Mouse (Mus musculus): ENCODE results near the gene Agrp. TPM values are rescaled to one million over a fixed set of nuclear protein-coding genes. Genes with fewer than 3 reads are reported as not detected.
A peak's percentile ranks its signal among the peaks of the same experiment; 100 is the strongest.

The Agrp gene
- 0.93 and 1.0 TPM in 2 replicates for total RNA-seq (2021)
- long read RNA-seq, experiment 1, partial matches to known transcripts, result 0 of 1 reads
- long read RNA-seq, experiment 1, other reads (novel, unspliced or antisense), result 1 of 1 reads
- long read RNA-seq, experiment 2, partial matches to known transcripts, result 1 of 2 reads
- long read RNA-seq, experiment 2, other reads (novel, unspliced or antisense), result 1 of 2 reads

DNA sequence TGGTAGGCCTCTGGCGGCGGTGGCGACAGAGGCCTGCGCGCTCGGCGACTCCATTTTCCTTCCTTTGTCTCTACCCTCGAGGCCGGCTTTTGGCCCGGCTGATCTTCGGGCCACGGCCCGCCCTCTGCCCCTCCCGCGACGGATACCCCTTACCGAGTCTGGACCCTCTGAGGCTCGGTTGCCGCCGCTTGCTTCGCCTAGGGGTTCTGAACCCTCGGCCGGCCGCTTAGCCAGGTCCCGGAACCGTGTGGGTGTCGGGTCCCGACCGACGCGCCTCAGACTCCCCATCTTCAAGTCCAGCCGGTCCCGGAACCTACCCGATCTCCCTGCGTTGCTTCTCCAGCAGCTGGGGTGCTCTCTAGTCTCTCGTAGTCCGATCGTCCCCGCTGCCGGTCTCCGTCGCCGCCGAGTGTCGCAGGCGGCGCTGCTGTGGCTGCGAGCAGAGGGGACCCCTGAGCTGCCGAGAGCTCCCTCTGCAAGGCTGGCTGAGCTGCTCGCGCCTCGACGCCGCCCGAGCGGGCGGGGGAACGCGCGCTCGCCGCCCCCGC is at the start of gene Agrp:
Agrp (minus strand) TSS at position 431 of the 548 bp plus-strand sequence.
- DNase-seq, result peak; percentile 67

DNA sequence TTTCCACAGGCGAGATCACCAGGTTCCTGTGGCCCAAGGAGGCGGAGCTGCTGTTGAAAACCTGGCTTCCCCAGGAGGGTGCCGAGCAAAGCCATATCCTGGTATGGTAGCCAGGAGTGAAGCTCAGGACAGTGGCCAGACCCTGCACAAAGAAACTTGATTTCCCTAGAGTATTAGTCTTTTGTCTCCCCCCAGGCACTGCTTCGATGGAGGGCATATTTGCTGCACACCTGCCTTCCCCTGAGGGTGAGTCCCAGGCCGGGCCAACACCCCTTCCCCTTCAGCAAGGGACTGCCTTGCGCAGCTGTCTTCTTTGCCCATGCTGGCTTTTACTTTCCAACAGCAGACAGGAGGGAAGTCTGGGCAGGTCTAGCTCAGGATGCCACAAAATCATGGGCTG is 49.4 kb upstream of the Agrp start:
- DNase-seq, result no peak

DNA sequence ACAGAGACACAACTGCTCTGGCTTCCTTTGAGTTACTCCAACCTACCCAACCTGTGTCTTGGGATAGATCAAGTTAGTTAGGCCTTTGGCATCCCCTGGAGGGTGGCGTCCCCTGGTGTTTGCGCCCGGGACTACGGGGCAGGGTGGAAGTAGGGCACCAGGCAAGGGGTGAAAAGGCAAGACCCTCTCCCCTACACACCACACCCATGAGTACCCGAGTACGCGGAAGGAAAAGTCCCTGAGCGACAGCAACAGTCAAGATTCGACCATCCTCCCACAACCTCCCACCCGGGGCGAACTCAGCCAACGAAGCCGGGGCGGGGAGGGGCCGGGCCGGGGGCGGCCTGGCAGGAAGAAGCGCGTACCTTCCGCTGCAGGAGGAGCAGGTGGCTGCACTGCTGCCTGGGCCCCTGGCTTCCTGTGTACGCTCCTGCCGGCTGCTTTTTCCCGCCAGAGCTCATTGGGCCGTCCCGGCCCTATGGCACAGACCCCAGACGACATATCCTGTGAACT is 48.7 kb upstream of the Agrp start, which contains the start of gene Carmil2:
Carmil2 (plus strand) TSS at position 479 of the 513 bp plus-strand sequence.
- DNase-seq, result peak; percentile 84

- DNase-seq, result no peak
These were observed 48.1 kb upstream of the Agrp start for GRCm38 (mm10) chr8:105685325-105685724.

DNA sequence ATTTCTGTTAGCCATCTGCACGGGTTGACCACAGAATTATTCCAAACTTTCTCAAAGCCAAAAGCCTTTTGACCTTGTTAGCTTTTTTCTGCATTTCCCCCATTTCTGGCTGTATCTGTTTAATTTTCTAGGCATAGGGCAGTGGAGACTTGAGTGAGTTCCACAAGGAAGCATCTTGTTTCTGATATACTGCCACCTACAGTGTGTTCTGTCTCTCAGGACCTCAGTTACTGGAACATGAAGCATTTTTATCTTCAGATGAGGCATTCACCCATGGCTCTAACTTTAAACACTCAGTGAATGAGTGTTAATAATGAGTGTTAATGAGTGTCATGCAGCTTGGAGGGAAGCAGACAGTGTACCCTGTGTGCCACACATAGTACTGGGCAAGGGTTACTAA is 40.7 kb upstream of the Agrp start:
- DNase-seq, result no peak

DNA sequence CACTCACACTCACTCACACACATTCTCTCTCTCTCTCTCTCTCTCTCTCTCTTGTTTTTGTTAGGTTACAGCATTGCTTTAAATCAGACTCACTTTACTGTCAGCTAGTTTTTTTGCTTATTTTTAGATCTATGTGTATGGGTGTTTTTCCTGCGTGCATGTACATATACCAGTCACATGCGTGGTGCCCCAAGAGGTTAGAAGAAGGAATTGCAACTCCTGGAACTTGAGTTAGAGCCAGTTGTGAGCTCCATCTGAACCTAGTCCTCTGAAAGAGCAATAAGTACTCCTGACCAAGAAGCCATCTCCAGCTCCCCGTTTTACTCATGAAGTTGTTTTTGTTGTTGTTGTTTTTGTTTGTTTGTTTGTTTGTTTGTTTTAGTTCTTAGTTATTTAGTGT is 24.0 kb upstream of the Agrp start:
- DNase-seq, result peak; percentile 41

- no peak for DNase-seq
These were observed 20.4 kb upstream of the Agrp start for GRCm38 (mm10) chr8:105657641-105658040.

GRCm38 (mm10) chr8:105648929-105649328 is 11.7 kb upstream of the Agrp start:
- DNase-seq, result no peak

DNA sequence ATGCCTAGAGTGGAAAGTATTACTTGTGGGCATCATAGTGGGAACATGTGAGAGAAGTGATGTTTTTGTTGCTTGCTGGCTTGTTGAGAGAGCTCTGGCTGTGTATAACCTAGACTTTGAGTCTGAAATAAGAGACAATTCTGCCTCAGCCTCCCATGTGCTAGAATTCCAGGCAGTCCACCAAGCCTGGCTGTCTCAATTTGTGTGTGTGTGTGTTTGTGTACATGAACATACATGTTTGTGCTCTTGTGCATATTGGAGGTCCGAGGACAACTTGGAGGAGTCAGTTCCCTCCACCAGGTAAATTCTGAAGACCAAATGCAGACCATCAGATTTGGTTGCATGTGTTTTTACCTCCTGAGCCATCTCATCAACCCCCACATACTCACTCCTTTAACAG is 8.0 kb upstream of the Agrp start:
- DNase-seq, result no peak

- no peak for DNase-seq
These were observed 3.3 kb upstream of the Agrp start for GRCm38 (mm10) chr8:105640511-105640910.

DNA sequence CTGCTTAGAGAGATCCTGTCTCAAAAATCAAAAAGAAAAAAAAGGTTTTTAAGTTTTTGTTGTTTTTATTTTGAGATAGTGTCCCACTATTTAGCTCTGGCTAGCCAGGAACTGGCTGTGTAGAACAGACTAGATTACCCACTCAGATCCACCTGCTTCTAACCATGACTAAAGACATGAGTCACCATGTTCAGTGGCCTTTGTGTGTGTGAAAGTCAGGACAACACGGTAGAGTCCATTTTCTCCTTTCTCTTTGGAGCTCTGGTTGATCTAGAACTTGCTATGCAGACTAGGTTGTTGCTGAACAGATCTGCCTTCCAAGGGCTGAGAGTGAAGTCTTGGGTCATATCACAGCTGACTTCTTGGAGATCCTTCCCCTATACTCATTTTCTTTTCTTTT is 2.6 kb upstream of the Agrp start:
- DNase-seq, result no peak

GRCm38 (mm10) chr8:105638510-105638909 is 1.3 kb upstream of the Agrp start:
- DNase-seq, result no peak

GRCm38 (mm10) chr8:105637601-105638041 is 428 bp upstream of the Agrp start:
- DNase-seq, result no peak

DNA sequence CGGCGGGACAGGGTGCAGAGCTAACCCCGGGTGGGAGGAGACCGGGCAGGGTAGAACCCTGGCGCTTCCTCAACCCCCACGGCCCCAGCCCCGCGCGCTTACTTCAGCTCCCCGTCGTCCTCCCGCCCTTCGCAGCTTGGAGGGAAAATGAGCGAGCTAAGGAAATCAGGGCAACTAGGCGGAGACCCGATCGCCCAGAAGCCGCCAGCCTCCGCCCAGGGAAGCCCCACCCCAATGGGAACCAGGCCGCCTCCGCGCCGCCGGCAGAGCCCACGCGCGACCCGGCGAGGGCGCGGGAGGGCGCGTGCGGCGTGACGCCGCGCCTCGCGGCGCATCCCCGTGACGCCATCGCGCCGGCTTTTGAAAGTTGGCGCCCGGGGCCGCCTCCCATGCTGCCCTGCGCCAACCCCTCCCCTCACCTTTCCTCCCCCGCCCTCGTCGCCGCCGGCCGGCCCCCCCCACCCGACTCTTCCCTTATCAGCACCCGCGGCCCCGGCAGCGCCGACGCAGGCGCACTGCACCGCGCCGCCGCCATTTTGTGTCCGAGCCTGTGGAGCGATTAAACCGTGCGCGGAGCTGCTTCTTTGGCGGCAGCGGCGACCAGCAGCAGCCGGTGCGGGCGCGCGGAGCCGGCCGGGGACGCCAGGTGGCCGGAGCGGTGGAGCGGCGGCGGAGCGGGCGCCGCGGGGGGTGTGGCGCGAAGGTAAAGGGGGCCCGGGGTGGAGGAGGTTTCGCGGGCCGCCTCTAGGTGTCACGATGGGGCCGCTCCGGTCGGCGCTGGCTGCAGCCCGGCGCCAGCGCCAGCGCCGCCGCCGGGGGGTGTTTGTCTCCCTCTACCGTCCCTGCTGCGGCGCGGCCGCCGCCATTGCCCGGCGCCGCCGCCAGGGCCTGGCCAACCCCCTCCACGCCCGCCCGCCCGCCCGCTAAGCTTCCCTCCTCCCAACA is 903 bp downstream of the Agrp start, which contains the start of gene Ctcf:
Ctcf (plus strand) TSS at position 551 of the 945 bp plus-strand sequence.
- peak; percentile 96 for DNase-seq

- DNase-seq, result no peak
These were observed 1.7 kb downstream of the Agrp start for GRCm38 (mm10) chr8:105635481-105635880.

GRCm38 (mm10) chr8:105634771-105635458 is 2.3 kb downstream of the Agrp start:
- DNase-seq, result no peak

DNA sequence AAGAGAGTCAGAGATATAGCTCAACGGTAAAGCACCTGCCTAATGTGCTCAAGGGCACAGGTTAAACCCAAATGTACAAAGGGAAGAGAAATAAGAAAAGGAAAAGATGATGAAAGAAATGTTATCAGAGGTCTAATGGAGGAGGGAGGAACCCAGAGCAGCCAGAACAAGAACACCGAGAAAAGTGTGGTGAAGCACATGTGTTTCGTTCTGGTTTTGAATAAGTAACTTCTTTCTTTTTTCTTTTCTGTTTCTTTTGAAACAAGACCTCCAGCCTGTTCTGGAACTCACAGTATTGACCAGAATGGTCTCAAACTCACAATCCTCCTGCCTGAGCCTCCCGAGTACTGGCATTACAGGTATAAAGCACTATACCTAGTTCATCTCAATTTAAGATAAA is 7.9 kb downstream of the Agrp start:
- DNase-seq, result no peak

DNA sequence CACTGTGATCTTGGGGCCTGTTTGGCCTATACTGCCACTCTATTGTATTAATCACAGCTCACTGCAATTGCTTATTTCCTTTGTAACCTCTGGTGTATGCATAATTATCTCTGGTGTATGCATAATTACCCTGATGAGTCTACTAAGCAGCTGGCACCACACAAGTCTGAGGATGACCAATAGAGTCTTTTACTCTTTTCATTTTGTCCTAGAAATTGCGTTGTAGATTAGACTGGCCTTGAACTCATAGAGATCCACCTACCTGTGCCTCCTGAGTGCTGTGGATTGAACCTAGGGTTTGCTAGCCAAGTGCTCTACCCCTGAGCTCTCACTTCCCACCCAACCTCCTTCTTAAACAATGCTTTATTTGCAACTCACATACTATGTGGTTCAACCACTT is 11.1 kb downstream of the Agrp start:
- no peak for DNase-seq

GRCm38 (mm10) chr8:105624831-105625230 is 12.4 kb downstream of the Agrp start:
- DNase-seq, result no peak

DNA sequence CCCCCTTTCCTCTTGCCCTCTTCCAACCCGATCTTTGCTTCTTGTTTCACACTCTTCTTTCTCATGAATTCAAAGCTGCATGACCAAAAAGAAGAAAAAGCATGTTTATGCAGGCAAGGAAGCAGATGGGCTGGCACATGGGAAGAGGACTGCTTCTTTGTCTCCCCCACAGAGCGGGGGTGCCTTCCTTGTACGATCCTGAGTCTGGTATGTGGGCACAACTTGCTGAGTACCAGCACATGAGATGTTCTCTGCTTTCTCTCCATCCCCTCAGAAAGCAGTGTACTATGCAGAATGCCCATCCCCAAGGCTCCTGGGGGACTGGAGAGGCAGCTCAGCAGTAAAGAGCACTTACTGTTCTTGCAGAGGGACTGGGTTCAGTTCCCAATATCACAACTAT is 12.8 kb downstream of the Agrp start:
- no peak for DNase-seq

DNA sequence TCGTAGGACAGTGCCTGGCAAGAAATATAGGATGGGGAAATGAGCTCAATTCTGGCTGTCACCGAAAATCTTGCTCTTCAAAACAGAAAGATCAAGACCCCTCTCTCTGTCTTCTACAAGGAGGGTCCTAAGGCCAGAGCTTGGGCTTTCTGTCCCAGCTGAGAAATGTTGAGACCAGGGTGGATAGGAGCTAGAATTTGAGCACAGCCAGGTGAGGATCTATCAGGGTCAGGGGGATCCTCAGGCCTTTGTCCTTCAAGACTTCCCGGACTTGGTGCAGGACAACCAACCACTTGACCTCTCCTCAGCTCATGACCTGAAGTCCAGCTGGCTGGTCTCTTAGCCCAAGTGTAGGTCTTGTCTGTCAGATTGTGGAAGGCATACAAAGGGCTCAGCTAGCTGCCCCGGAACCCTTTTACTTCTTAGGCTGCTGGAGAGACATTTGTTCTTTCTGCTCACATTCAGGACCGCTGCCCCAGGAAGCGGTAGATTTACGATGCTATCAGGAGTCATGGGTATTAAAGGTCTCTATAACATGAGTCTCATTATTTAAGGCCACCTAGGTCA is 13.4 kb downstream of the Agrp start:
- no peak for DNase-seq

GRCm38 (mm10) chr8:105623118-105623517 is 14.1 kb downstream of the Agrp start:
- DNase-seq, result no peak

Data from adrenal gland, postnatal 14 days (tissue).